Mouse (Mus musculus) cortical plate, adult 2 months (tissue): ENCODE measurements around the gene Zfp180.

ENCODE experiments used
- CTCF ChIP-seq: fragments of 200-500 bp; IDR thresholded peaks from 2 replicates; pipeline ENCODE4 v1.5.1; 2011; ENCODE audit warnings: mild to moderate bottlenecking, control low read depth, low read length; ENCODE audit not compliant: insufficient read depth; ENCODE audit errors: extremely low read depth
- POLR2A ChIP-seq: fragments of 200-500 bp; IDR thresholded peaks from 2 replicates; pipeline ENCODE4 v1.6.1; 2011; ENCODE audit warnings: mild to moderate bottlenecking, low read length, control low read depth; ENCODE audit not compliant: insufficient read depth; ENCODE audit errors: extremely low read depth

DNA sequence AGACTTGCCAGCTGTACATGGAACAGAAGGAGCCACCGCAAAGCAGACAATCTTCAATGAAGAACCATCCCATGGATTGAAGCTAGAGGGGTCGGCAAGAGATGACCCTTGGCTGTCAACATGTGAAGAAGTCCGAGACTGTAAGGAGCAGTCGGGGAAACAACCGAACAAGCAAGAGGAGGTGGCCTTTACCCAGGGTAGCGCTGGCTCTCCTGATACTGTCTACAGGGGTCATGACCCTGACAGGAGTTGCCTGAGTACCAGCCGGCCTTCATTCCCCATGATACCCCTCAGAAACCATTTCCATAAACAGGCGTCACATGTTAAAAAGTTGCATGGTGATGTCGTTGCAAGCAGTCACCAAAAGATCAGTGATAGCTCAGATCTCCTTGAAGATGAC is 22.7 kb downstream of the Zfp180 start:
- TF ChIP-seq POLR2A (no peak), CTCF (no peak)
